Mouse (Mus musculus) liver, embryonic 14 days (tissue): Measurements from ENCODE around the gene Col6a5. TPM values are rescaled to one million over a fixed set of nuclear protein-coding genes. Genes with fewer than 3 reads are reported as not detected.

Experiments used
- polyA plus RNA-seq: library from polyadenylated mRNA; depleted of rRNA; stranded (reverse); fragments of >200 nt; gene quantifications from 2 replicates; pipeline ENCODE4 v1.2.3, GENCODE M21; 2012; rRNA removed

The Col6a5 gene
- 0.01 TPM in 2 replicates for polyA plus RNA-seq

GRCm38 (mm10) chr9:105960533-105960932, at the start of gene Col6a5:
Gene Col6a5 (minus strand): TSS chr9:105960643.

GRCm38 (mm10) chr9:105827791-105828385, 132.6 kb downstream of the Col6a5 start, which contains the start of gene Col6a6:
Gene Col6a6 (minus strand): TSS chr9:105828160.

Other genes with a start within 250 kb of the Col6a5 start
- gene Col6a6, start 132.5 kb downstream of the Col6a5 start, polyA plus RNA-seq, result 0.13 and 0.25 TPM in 2 replicates
- gene Col6a4, start 136.1 kb upstream of the Col6a5 start, polyA plus RNA-seq, result 0.03 TPM in 2 replicates
- 10.8 and 12.9 TPM in 2 replicates for gene Glyctk, start 197.5 kb upstream of the Col6a5 start, polyA plus RNA-seq
- gene Wdr82, start 210.3 kb upstream of the Col6a5 start, polyA plus RNA-seq, result 23.6 and 29.7 TPM in 2 replicates
- 8.7 and 9.0 TPM in 2 replicates for gene Ppm1m, start 239.1 kb upstream of the Col6a5 start, polyA plus RNA-seq
- 14.1 and 15.9 TPM in 2 replicates for gene Twf2, start 242.5 kb upstream of the Col6a5 start, polyA plus RNA-seq